Mouse (Mus musculus) small intestine, adult 2 months (tissue): ENCODE measurements around the gene Olfr97. TPM values are rescaled to one million over a fixed set of nuclear protein-coding genes. Genes with fewer than 3 reads are reported as not detected.

ENCODE experiments used
- H3K27ac ChIP-seq: fragments of 200-500 bp; 2 replicates; pipeline ENCODE4 v1.5.1; 2012; ENCODE audit warnings: low read depth, low read length, control low read depth, inconsistent platforms; ENCODE audit not compliant: insufficient read depth
- H3K27me3 ChIP-seq: fragments of 200-500 bp; 2 replicates; pipeline ENCODE4 v1.6.1; 2012; ENCODE audit warnings: mild to moderate bottlenecking, moderate library complexity, low read length, inconsistent platforms; ENCODE audit not compliant: control insufficient read depth, insufficient read depth
- H3K36me3 ChIP-seq: fragments of 200-500 bp; 2 replicates; pipeline ENCODE4 v1.6.1; 2012; ENCODE audit warnings: mild to moderate bottlenecking, low read length, control low read depth, inconsistent platforms; ENCODE audit not compliant: control insufficient read depth, insufficient read depth
- H3K4me1 ChIP-seq: fragments of 200-500 bp; 2 replicates; pipeline ENCODE4 v1.6.1; 2012; ENCODE audit warnings: low read length, inconsistent platforms, mixed read lengths; ENCODE audit not compliant: control insufficient read depth, insufficient read depth, insufficient read length
- H3K4me3 ChIP-seq: fragments of 200-500 bp; 2 replicates; pipeline ENCODE4 v1.5.1; 2012; ENCODE audit warnings: low read depth, mild to moderate bottlenecking, control low read depth, inconsistent platforms, low read length, moderate library complexity
- CTCF ChIP-seq: fragments of 200-500 bp; IDR thresholded peaks from 2 replicates; pipeline ENCODE4 v1.5.1; 2012; ENCODE audit warnings: low read depth, mild to moderate bottlenecking, control low read depth, inconsistent platforms, low read length, moderate library complexity, mixed read lengths; ENCODE audit not compliant: insufficient replicate concordance, insufficient read length; ENCODE audit errors: extremely low read depth
- POLR2A ChIP-seq: fragments of 200-500 bp; IDR thresholded peaks from 2 replicates; pipeline ENCODE4 v1.6.1; 2012; ENCODE audit warnings: low read depth, mild to moderate bottlenecking, control low read depth, inconsistent platforms, low read length, moderate library complexity
- whole genome bisulfite sequencing: fragments of 180-500 bp; shearing (Covaris S2); methylation state at CpG from one replicate; pipeline ENCODE4 v1.1.7; 2018; 5-methylcytosine and 5-hydroxymethylcytosine counted together
- polyA plus RNA-seq: library from polyadenylated mRNA; depleted of rRNA; stranded (reverse); fragments of >200 nt; gene quantifications from 2 replicates; pipeline ENCODE4 v1.2.3, GENCODE M21; 2012

The Olfr97 gene
- polyA plus RNA-seq, 1 experiment, result not detected

- H3K27ac ChIP-seq, result no peak overlapping the region
- TF ChIP-seq CTCF, result no peak
- 15% methylated on average over 40 of the region's 40 CpGs for WGBS
Observed at GRCm38 (mm10) chr17:37210884-37211768, 26.0 kb downstream of the Olfr97 start.

GRCm38 (mm10) chr17:37203917-37204236 is 33.3 kb downstream of the Olfr97 start:
- no peaks in the 10 kb centered on the region for H3K27me3 ChIP-seq
- WGBS, result 25% methylated on average over 3 of the region's 3 CpGs
- H3K36me3 ChIP-seq, result no peaks in the 10 kb centered on the region
- H3K4me3 ChIP-seq, result no peak overlapping the region
- TF ChIP-seq POLR2A (no peak), CTCF (no peak)
- H3K4me1 ChIP-seq, result no peaks in the 10 kb centered on the region
- H3K27ac ChIP-seq, result no peak overlapping the region

More at GRCm38 (mm10) chr17:37210884-37211768, 26.0 kb downstream of the Olfr97 start:
- 0 out of 2 replicates have a peak, but pooled peaks cover 3% of the 10 kb centered on the region for H3K27me3 ChIP-seq
- no peaks in the 10 kb centered on the region for H3K36me3 ChIP-seq
- no peak overlapping the region for H3K4me3 ChIP-seq
- H3K4me1 ChIP-seq, result no peaks in the 10 kb centered on the region

GRCm38 (mm10) chr17:37203206-37203916 is 33.8 kb downstream of the Olfr97 start:
- Histone ChIP-seq H3K36me3 (no peaks in the 10 kb centered on the region), H3K27ac (no peak overlapping the region), H3K4me1 (no peaks in the 10 kb centered on the region), H3K27me3 (no peaks in the 10 kb centered on the region), H3K4me3 (no peak overlapping the region)
- 1% methylated on average over 4 of the region's 4 CpGs for WGBS
- TF ChIP-seq CTCF (peak; percentile 98; the same call in 1 of the 2 replicates), POLR2A (no peak)

- no peak within 1 kb of the TSS for H3K4me3 ChIP-seq
- H3K27ac ChIP-seq, result no peak within 1 kb of the TSS
- 76% methylated on average over 2 of the region's 2 CpGs for WGBS
- no peak for TF ChIP-seq POLR2A
- no peak for TF ChIP-seq CTCF
- no peaks in the 10 kb centered on the region for H3K36me3 ChIP-seq
- H3K27me3 ChIP-seq, result no peaks in the 10 kb centered on the region
- H3K4me1 ChIP-seq, result peaks cover 8% of the 10 kb centered on the region
Observed at GRCm38 (mm10) chr17:37200894-37201293, 36.2 kb downstream of the Olfr97 start, which contains the start of gene Olfr94. Olfr94 (minus strand) TSS chr17:37200994.

- Histone ChIP-seq H3K27ac (no peak overlapping the region), H3K36me3 (no peaks in the 10 kb centered on the region), H3K4me3 (peak overlapping the region; percentile 58), H3K27me3 (no peaks in the 10 kb centered on the region), H3K4me1 (peaks cover 8% of the 10 kb centered on the region)
- 2% methylated on average over 77 of the region's 77 CpGs for WGBS
- TF ChIP-seq CTCF, result no peak
- TF ChIP-seq POLR2A, result no peak
Observed at GRCm38 (mm10) chr17:37196845-37197724, 40.0 kb downstream of the Olfr97 start.

- no peak overlapping the region for H3K4me3 ChIP-seq
- WGBS, result 79% methylated on average over 5 of the region's 5 CpGs
- no peak for TF ChIP-seq POLR2A
- no peak for TF ChIP-seq CTCF
- H3K36me3 ChIP-seq, result no peaks in the 10 kb centered on the region
- no peaks in the 10 kb centered on the region for H3K27me3 ChIP-seq
- H3K27ac ChIP-seq, result no peak overlapping the region
- peaks cover 8% of the 10 kb centered on the region for H3K4me1 ChIP-seq
Observed at GRCm38 (mm10) chr17:37194782-37195181, 42.3 kb downstream of the Olfr97 start.
